Mouse (Mus musculus) A20 (cell line): ENCODE data around the gene Slc30a2.
"Not testable (repeated sequence)": the region's sequence is repeated elsewhere in the genome, so short reads cannot be mapped to it uniquely, and the experiment has no call there.

Source experiments
- DNase-seq: peaks from one replicate; pipeline ENCODE4 v3.0.0-alpha.2; 2011; ENCODE audit warnings: low read depth, low spot score

Slc30a2 gene

DNA sequence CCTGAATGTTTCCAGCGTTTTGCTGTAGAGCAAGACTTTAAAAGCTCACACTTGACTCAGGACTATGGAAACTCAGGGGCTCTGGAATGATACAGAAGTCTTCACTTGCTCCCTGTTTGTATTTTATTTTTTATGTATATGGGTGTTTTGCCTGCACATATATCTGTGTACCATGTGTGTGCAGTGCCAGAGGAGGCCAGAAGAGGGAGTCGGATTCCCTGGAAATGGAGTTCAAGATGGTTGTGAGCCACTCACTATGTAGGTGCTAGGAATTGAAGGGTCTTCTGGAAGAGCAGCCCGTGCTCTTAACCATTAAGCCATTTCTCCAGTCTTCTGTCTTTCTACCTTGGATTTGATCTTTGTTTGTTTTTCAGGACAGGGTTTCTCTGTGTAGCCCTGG lies 21.5 kb upstream of the Slc30a2 start:
- DNase-seq, result peak; percentile 24

DNA sequence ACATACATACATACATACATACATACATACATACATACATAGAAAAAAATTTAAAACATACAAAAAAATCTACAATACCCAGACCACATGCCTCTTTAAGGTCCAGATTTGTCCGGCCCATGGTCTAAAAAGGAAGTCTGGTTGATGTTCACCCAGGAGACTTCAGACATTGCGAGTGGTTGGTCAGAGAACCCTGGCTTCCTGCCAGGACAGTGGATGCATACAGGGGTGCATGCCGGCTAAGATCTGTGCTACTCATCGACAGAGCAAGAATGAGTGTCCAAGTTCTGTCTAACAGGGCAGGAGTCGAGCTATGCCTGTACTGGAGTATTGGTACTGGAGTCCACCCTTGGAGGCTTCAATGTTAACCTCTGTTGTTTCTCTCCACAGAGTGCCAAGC lies 18.3 kb upstream of the Slc30a2 start:
- no peak for DNase-seq

DNA sequence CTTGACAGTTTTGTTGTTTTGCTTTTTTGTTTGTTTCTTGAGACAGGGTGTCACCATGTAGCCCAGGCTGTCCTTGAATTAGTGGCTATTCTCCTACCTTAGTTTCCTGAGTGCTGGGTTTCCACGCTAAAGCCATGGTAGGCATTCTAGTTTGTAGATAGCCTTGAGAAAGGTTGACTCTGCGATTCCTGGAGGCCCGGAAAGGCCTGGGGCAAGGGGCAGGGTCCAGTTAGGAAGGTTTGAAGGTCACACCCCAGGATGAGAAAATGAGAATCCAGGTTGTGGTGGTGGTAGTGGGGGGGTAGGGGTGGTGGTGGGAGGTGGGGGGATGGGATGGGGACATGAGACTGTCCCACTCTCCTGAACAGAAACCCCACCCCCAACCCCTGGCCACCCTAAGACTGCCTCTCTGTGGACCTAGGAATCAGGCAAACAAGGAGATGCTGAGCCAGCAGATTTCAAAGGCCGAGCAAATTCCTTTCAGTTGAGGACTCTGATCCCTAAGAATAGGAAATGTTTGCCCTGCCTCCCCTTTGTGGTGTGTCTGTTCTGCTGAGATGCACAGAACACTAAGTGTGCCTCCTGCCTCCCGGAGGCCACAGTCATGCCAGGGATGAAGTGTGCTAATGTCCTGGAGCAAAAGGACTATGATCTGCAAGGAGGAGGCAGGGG lies 16.0 kb upstream of the Slc30a2 start:
- no peak for DNase-seq

DNA sequence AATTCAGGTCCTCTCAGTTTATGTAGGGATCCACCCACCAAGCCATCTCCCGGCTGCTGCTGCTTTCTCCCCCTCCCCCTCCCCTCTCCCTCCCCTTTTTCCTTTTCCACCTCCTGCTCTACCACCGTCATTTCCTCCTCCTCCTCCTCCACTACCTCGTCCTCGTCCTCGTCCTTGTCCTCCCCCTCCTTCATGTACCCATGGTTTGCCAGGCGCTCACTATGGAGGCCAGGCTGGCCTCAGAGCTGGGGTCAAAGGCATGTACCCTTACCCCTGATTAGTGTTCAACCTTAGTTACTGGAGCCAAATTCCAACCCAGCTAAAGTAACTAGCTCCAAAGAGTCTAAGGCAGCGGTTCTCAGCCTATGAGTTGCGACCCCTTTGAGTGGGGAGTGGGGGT lies 14.8 kb upstream of the Slc30a2 start:
- DNase-seq, result no peak

DNA sequence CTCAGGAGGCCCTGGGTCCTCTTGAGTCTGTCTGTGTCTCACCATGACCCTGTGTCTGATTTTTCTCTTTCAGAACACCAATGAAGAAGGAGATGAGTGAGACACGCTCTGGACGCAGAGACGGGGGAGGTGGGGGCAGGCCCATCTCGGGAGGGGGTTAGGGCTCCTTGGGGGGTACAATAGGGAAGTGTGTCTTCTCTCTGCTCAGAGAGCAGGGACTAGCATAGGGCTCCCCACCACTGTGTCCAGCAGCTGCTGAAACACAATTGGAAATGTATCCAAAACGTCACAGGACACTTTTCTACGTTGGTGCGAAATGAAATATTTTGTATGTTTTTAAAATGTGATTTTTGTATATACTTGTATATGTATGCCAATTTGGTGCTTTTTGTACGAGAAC lies 14.1 kb upstream of the Slc30a2 start:
- DNase-seq, result no peak

DNA sequence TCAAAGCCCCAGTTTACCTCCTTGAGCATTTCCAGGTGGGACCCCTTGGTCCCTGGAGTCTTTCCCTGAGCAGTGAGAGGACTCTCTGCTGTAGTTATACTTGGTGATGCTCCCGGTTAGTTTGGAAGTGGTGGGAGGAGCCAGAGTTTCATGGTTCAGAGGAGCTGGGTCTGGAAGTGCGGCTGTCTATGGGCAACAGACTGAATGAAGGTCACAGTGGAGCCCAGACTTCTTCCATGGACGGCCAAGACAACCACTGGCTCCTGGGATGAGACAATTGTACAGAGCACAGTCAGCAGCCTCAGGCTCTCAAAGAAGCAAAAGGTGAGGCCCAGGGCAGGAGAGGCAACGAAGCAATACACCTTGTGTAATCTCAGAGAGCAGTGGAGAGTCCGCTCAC lies 12.7 kb upstream of the Slc30a2 start:
- DNase-seq, result no peak

DNA sequence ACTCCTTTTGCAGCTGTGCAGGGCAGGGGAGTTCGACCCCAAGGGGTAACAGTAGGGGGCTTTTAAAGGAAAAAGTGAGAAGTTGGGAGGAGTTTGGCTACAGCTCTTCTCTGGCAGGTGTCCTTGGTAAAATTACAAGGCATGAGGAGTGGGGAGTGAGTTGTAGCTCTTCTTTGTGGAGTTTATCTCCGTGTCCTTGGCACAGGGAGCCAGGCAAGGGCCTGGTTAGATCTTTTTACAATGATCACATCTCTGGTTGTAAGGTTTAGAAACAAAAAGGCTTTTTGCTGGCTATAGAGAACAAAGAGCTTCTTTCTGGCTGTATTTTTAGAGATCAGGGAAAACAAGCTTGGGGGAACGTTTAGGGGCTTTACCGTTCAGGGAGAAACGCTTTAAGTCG lies 1.8 kb upstream of the Slc30a2 start:
- DNase-seq, result not testable (repeated sequence)

DNA sequence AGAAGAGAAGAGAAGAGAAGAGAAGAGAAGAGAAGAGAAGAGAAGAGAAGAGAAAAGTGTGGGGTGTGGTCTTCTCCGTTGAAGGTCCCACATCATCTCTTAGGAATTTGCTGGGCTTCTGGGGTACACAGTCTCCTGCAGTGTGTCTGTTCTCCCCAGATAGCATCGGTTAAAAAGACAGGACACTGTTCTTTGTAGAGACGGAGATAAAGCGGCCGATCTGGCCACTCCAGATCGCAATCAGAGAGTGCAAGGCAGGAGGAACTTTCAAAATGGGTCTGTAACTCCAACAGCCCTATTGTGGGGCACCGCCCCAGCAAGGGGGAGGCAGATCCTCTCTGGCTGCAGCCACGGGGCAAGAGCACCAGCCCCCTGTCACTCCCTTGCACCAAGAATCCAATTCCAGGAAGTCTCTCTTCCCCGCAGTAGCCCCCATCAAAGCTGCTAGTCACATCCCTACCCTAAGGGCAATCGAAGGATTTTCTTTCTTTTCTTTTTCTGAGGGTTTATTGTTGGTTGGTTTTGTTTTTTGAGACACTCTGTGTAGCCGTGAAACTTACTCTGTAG lies 685 bp upstream of the Slc30a2 start:
- no peak for DNase-seq

DNA sequence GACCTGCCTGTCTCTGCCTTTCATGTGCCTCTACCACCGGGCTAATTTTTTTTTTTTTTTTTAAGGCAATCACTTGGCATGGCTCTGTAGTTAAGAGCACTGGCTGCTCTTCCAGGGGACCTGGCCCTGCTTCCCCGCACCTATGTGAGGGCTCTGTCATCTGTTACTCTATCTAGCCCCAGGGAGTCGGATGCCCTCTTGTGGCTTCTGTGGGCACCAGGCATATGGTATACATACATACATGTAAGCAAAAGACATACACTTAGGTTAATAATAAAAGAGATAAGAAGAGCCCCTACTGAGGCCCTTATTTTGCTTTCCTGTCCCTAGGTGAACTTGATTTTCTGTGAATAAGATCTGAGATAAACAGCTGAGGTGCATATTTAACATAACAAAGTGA lies 1.6 kb downstream of the Slc30a2 start:
- DNase-seq, result peak; percentile 24

DNA sequence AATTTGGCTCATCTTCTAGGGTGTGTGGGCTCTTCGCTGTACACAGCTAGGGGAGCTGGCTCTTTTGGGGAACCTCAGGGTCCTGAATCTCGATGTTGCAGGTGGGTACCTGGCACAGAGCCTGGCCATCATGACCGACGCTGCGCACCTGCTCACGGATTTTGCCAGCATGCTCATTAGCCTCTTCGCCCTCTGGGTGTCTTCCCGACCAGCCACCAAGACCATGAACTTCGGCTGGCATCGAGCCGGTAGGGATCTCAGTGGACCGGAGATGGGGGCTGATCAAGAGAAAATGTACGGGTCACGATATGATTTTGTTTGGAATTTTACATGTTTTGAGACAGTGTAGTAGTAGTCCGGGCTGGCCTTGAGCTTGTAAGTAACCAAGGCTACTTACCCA lies 2.8 kb downstream of the Slc30a2 start:
- DNase-seq, result no peak

DNA sequence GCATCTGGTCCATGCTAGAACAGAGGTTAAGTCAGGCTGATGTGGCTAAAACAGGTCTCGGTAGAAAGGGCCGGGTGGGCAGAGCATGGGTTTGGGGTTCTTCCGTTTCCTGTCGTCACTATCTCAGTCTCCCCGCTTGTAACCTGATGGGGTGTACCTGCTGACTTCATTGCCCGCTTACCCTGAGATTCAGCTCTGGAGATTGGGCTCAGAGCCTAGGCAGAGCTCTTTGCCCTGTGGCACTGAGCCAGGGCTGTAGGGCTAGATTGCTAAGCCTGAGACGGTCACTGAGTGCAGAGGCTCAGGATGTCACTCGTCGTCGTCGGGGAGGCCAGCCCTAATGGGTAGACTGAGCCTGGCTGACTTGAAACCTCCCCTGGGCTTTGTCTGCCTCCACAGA lies 5.1 kb downstream of the Slc30a2 start:
- DNase-seq, result no peak

DNA sequence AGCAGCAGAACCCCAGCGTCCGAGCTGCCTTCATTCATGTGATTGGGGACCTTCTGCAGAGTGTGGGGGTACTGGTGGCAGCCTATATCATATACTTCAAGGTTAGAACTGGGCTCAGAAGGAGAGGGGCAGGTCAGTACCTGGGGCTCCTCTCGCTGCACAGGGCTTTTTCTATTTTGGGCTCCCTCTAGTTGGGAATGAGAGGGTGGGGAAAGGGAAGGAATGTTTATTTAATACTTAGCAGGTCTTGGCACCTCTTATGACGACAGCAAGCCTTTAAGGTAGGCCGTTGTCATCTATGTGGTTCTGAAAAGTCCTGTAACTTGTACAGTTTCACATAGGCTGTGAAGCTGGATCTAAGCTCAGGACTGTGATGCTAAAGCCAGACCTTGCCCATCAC lies 5.6 kb downstream of the Slc30a2 start:
- DNase-seq, result no peak

DNA sequence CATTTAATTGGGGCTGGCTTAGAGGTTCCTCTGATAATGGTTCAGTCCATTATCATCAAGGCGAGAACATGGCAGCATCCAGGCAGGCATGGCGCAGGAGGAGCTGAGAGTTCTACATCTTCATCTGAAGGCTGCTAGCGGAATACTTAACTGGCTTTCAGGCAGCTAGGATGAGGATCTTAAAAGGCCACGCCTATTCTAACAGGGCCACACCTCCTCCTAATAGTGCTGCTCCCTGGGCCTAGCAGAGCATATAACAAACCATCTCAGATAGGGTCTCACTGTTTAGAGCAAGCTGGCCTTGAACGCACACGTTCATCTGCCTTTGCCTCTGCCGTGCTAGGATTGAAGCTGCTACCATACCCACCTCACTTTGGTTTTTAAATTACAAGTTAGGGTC lies 6.8 kb downstream of the Slc30a2 start:
- no peak for DNase-seq

DNA sequence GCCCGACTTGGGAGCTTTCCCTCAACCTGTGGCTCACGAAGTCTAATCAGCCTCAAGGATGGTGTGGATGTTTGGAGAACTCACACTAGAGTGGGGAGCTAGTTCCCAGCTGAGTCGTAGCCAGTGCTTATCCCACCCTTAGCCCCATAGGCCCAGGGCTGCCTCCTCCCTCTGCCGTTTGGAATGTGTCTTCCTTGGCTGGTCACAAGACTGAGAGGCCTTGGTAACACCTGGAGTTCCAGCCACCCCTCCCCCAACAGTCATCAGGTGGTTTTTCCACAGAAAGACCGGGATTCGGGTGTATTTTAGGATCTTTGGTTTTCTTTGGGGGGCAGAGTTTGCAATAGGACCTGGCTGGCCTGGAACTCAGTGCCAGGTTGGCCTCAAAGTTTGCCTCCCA lies 7.7 kb downstream of the Slc30a2 start:
- DNase-seq, result no peak

DNA sequence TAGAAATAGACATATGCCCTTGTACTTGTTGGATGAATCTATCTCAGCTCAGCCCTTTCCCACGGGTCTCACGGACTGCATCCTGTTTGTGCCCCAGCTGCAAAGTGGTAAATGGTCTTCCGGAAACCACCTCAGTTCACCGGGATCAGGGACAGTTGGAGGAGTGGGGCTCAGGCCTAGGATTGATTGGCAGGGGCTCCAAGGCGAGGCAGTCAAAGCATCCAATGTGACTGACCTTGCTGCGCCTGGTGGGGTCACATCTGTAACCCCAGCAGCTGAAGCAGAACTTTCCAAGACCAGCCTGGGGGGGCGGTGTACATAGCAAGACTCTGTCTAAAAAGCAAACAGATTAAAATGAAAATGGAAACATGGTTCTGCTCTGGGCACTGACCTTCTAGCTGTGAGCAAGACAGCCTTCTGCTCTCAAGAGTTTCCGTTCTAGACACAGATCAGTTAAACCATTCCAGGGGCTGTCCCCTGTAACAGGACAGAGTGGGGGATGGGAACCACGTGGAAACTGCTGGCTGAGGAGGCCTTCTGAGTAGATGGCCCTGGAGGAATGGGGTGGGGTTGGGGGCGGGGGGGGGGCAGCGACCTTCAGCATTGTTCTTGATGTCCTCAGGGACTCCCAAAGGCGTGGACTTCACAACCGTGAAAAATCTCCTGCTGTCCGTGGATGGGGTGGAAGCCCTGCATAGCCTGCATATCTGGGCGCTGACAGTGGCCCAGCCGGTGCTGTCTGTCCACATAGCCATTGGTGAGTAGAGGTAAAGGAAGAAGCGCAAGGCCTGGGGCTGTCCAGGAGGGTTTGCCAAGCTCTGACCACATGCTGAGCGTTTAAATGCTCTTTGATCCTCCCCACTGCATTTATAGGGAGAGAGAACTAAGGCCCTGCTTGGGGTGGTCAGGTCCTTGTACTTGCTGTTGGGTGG lies 8.6 kb downstream of the Slc30a2 start:
- DNase-seq, result no peak

DNA sequence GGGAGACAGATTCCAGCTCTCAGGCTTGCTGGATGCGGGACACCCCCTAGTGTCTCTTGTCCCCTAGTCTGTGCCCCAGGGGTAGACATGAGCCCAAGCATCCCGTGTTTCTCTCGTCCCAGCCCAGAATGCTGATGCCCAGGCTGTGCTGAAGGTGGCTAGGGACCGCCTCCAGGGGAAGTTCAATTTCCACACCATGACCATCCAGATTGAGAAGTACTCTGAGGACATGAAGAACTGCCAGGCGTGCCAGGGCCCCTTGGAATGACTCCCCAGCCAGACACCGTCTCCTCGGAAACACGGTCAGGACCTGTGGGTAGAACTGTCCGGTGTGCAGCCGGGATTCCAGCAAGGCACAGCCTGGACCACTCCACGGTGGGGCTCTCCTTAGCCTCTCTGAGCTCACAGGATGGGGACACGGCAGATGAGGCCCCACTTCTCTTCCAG lies 9.3 kb downstream of the Slc30a2 start:
- no peak for DNase-seq

DNA sequence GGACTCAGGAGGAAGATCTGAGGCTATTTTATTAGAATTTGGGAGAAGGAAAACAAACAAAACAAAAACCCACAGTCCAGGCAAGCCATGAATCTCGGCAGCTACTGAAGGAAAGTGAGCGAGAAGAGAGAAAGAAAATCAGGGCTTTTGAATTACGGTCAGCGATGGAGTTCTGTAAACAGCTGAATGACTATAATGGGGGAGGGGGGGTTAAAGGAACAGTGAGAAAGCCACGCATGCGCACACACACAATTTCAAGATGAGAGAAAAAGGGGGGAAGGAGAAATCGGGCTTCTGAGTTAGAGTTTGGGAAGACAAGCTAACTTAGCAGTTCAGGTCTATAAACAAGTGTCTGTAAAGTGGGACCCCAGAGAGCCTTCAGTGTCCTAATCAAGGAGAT lies 9.9 kb downstream of the Slc30a2 start:
- no peak for DNase-seq

DNA sequence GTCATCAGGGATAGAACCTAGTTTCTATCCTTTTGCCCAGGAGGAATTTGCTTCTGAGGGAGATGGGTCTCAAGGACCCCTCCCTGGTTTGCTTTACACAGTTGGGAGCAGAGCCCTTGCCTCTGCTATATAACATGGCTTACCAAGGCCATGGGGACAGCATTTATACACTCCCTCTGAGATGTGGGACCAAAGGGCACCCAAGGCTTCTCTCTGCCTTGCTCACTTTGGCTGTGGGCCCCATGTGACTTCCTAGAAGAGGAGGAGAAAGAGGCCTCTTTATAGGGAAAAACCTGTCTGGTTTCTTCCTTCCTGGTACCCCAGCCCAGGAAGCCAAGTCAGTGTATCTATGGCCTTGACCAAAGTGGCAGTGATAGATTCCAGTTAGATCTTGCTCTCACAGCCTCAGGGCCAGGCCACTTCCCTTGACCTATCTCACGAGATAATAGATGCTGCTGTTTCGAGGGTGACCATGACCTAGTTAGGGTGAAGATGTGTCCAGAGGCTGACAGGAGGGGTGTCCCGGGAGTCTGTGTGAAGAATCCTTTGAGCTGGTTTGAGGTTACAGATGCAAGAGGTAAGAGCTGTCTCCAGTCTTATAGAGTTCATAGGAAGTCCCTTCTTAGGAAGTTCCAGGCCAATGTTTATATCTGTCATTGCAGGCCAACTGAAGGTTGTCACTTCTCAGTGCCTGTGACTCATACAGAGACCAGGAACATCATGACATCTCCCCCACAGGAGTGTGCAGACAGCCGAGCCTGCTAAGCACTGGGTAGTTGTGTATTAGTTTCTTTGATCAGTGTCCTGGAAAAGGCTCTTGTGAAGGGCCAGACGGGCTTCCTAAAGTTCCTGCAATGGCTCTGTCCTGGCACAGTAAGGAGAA lies 10.8 kb downstream of the Slc30a2 start:
- no peak for DNase-seq

DNA sequence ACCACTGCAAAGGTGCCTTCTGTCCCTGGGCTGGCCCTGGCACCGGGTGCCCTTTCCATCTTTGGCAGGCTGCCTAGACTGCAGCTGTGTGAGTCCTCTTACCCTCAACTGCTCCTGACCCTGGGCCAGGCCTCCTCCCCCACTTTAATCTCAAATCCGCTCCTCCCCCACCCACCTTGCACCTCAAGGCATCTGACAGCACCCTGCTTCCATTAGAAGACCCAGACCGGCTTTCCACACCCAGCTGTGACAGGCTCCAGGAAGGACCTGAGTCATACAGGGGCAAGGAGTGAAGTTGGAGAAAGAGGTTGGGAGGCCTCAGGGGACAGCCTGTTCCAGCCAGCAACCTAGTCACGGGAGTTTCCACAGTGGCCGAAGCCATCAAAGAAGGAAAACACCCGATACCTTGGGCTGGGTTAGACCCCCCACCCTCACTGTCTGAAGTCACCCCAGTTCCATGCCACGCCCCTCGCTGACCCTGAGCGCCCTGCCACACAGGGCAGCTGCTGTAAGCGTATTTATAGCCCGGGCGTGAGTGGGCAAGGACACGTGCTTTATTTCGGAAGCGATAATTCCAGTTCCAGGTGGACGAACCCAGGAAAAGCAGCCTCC lies 13.0 kb downstream of the Slc30a2 start:
- DNase-seq, result no peak

DNA sequence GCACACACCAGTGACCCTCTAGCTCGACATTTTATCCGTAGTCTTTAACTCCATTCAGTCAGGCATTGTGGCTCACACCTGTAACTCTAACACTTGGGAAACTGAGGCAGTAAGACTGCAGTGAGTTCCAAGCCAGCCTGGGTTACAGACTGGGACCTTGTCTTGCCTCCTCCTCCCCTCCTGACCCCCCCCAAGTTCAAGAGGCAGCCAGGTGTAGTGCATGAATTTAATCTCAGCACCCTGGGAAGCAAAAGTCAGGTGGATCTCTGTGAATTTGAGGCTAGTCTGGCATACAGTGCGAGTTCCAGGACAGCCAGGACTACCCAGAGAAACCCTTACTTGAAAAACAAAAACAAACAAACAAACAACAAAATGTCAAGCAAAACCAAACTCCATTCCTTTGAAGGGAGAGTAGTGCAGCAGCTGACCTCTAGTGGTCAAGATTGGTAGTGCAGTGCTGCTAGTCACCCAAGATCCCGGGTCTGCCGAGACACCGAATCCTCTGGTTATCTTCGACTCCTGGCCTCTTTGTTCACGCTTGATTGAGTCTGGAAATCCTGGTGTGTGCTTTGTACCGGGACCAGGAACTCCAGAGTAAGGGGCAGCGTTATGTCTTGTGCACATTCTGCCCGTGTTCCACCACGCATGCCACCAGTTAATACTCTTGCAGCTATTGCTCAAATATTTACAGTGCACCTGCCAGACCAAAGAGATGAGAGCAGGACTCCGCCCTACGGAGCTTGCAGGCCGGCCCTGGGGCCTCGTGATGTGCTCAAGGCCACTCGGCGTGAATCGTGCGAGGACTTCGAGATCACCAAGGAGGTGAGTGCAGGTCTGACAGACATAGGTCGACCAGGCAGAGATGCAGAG lies 13.8 kb downstream of the Slc30a2 start:
- peak; percentile 56 for DNase-seq

DNA sequence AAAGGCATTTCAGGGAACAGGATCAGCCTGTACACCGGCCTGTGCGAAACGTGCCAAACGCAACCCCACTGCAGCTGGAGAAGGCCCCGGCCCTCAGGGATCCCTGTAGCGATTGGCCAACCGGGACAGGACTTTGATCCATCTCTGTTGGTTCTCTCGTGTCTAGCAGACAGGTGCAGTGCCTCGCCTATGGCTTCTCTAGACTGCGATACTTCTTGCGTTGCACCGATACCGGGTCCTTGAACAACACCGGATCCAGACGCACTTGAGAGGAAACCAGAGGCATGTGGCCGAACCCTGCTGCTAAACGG lies 14.4 kb downstream of the Slc30a2 start:
- DNase-seq, result no peak
